Mouse (Mus musculus) heart, embryonic 15.5 days (tissue): ENCODE results near the gene Tpsg1. TPM values are rescaled to one million over a fixed set of nuclear protein-coding genes. Genes with fewer than 3 reads are reported as not detected.

Source experiments
- ATAC-seq: fragments of 200-750 bp; cut with Nextera tagmentation; replicated peaks from 2 replicates; pipeline ENCODE4 v1.8.0; 2017; ENCODE audit warnings: low read depth, moderate TSS enrichment; ENCODE audit not compliant: insufficient number of reproducible peaks, insufficient read depth, low FRiP score
- H3K27ac ChIP-seq: fragments of 300-500 bp; sonication (generic); 2 replicates; pipeline ENCODE4 v1.5.1; 2015; ENCODE audit warnings: mild to moderate bottlenecking, inconsistent platforms
- H3K27me3 ChIP-seq: fragments of 300-500 bp; sonication (generic); 2 replicates; pipeline ENCODE4 v1.6.1; 2015; ENCODE audit warnings: inconsistent platforms
- H3K36me3 ChIP-seq: fragments of 300-500 bp; sonication (generic); 2 replicates; pipeline ENCODE4 v1.6.1; 2015; ENCODE audit warnings: mild to moderate bottlenecking, inconsistent platforms
- H3K4me1 ChIP-seq: fragments of 300-500 bp; sonication (generic); replicated peaks from 2 replicates; pipeline ENCODE4 v1.6.1; 2015; ENCODE audit warnings: inconsistent platforms
- H3K4me2 ChIP-seq: fragments of 300-500 bp; sonication (generic); 2 replicates; pipeline ENCODE4 v1.6.1; 2015; ENCODE audit warnings: inconsistent platforms, mild to moderate bottlenecking, moderate library complexity
- H3K4me3 ChIP-seq: fragments of 300-500 bp; sonication (generic); 2 replicates; pipeline ENCODE4 v1.5.1; 2015; ENCODE audit warnings: mild to moderate bottlenecking, inconsistent platforms
- H3K9ac ChIP-seq: fragments of 300-500 bp; sonication (generic); 2 replicates; pipeline ENCODE4 v1.6.1; 2015; ENCODE audit warnings: mild to moderate bottlenecking, inconsistent platforms
- H3K9me3 ChIP-seq: fragments of 300-500 bp; sonication (generic); replicated peaks from 2 replicates; pipeline ENCODE4 v1.6.1; 2016; ENCODE audit warnings: inconsistent platforms
- WGBS: fragments of 180-500 bp; shearing (Covaris S2); methylation state at CpG from one replicate; pipeline ENCODE4 v1.1.7; 2015; ENCODE audit warnings: mixed read lengths; 5-methylcytosine and 5-hydroxymethylcytosine counted together
- polyA plus RNA-seq: library from polyadenylated mRNA; unstranded; fragments of >200 nt; fragmentation: Nextera tagmentation; extraction: Ambion mirVana; gene quantifications from 2 replicates; pipeline ENCODE4 v1.2.1, GENCODE M21; 2015

Tpsg1 gene
- polyA plus RNA-seq: 0.20 and 0.89 TPM in 2 replicates

- no peak within 1 kb of the TSS for H3K4me2 ChIP-seq
- no peaks in the 10 kb centered on the region for H3K9me3 ChIP-seq
- H3K27ac ChIP-seq: no peak within 1 kb of the TSS
- H3K27me3 ChIP-seq: peaks cover 6% of the 10 kb centered on the region
- no peaks in the 10 kb centered on the region for H3K36me3 ChIP-seq
- H3K4me1 ChIP-seq: 0 out of 2 replicates have a peak, but pooled peaks cover 3% of the 10 kb centered on the region
- no peak within 1 kb of the TSS for H3K4me3 ChIP-seq
- no peak within 1 kb of the TSS for H3K9ac ChIP-seq
- WGBS: 67% methylated on average over 3 of the region's 3 CpGs
- ATAC-seq: no peak
These were observed at the start of gene Tpsg1 for GRCm38 (mm10) chr17:25368973-25369372. Tpsg1 (plus strand) TSS chr17:25369273.

DNA sequence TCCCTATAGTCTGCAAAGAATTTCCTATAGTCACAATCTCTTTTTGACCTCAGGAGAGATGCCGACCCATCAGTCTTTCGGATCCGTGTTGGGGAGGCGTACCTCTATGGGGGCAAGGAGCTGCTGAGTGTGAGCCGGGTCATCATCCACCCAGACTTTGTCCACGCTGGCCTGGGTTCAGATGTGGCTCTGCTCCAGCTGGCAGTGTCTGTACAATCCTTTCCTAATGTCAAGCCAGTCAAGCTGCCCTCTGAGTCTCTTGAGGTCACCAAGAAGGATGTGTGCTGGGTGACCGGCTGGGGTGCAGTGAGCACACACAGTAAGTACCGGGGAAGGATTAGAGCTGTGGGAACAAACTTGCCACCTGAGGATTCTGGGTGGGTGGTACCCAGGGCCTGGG, 48.3 kb upstream of the Tpsg1 start:
- Histone ChIP-seq H3K27ac (no peak overlapping the region), H3K4me1 (no peaks in the 10 kb centered on the region), H3K9ac (no peak overlapping the region), H3K4me2 (no peak overlapping the region), H3K36me3 (no peaks in the 10 kb centered on the region), H3K9me3 (no peaks in the 10 kb centered on the region), H3K27me3 (peaks cover 17% of the 10 kb centered on the region), H3K4me3 (no peak overlapping the region)
- 79% methylated on average over 8 of the region's 8 CpGs for WGBS
- ATAC-seq: no peak

GRCm38 (mm10) chr17:25322930-25323329, 46.1 kb upstream of the Tpsg1 start:
- WGBS: 18% methylated on average over 2 of the region's 2 CpGs
- no peak overlapping the region for H3K27ac ChIP-seq

GRCm38 (mm10) chr17:25332321-25332720, 36.8 kb upstream of the Tpsg1 start:
- Histone ChIP-seq H3K4me1 (no peaks in the 10 kb centered on the region), H3K27ac (no peak overlapping the region), H3K4me3 (no peak overlapping the region), H3K36me3 (no peaks in the 10 kb centered on the region), H3K27me3 (peaks cover 52% of the 10 kb centered on the region), H3K9ac (no peak overlapping the region), H3K4me2 (no peak overlapping the region), H3K9me3 (no peaks in the 10 kb centered on the region)
- 65% methylated on average over 9 of the region's 9 CpGs for WGBS
- ATAC-seq: no peak

More at GRCm38 (mm10) chr17:25322930-25323329, 46.1 kb upstream of the Tpsg1 start:
- Histone ChIP-seq H3K36me3 (no peaks in the 10 kb centered on the region), H3K9ac (no peak overlapping the region), H3K4me3 (no peak overlapping the region), H3K9me3 (no peaks in the 10 kb centered on the region), H3K27me3 (peaks cover 16% of the 10 kb centered on the region), H3K4me2 (no peak overlapping the region), H3K4me1 (no peaks in the 10 kb centered on the region)
- no peak for ATAC-seq

GRCm38 (mm10) chr17:25333943-25334342, 35.1 kb upstream of the Tpsg1 start:
- no peaks in the 10 kb centered on the region for H3K4me1 ChIP-seq
- no peak overlapping the region for H3K27ac ChIP-seq
- no peak overlapping the region for H3K9ac ChIP-seq
- no peaks in the 10 kb centered on the region for H3K9me3 ChIP-seq
- no peak overlapping the region for H3K4me3 ChIP-seq
- no peak for ATAC-seq
- no peaks in the 10 kb centered on the region for H3K36me3 ChIP-seq
- 2% methylated on average over 8 of the region's 8 CpGs for WGBS
- peaks cover 49% of the 10 kb centered on the region for H3K27me3 ChIP-seq
- H3K4me2 ChIP-seq: no peak overlapping the region

DNA sequence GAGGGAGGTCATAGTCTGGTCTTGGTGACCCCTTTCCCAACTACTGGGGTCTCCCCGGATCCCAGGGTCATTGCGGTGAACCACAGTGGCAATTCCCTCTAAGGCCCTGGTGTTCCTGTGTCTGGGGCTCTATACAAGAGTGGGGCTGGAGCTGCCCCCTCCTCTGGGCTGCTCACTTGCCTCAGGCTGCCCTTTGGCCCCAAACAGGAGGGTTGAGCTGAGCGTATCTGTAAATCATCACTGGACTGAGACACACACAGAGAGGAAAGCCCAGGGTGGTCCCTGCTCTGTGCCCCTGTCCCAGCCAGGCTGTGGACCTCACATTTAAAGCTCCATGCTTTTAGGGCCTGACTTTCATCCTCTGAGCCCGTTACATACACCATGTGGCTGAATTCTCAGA, 30.9 kb upstream of the Tpsg1 start:
- Histone ChIP-seq H3K27me3 (peaks cover 16% of the 10 kb centered on the region), H3K9ac (no peak overlapping the region), H3K27ac (no peak overlapping the region), H3K4me2 (no peak overlapping the region), H3K9me3 (no peaks in the 10 kb centered on the region), H3K4me1 (no peaks in the 10 kb centered on the region), H3K4me3 (no peak overlapping the region), H3K36me3 (no peaks in the 10 kb centered on the region)
- WGBS: 82% methylated on average over 4 of the region's 4 CpGs
- ATAC-seq: no peak

GRCm38 (mm10) chr17:25340003-25340402, 29.1 kb upstream of the Tpsg1 start:
- Histone ChIP-seq H3K4me2 (no peak overlapping the region), H3K27ac (no peak overlapping the region), H3K9me3 (no peaks in the 10 kb centered on the region), H3K4me3 (no peak overlapping the region), H3K4me1 (no peaks in the 10 kb centered on the region), H3K27me3 (no peaks in the 10 kb centered on the region; the same call in 1 of the 2 replicates), H3K9ac (no peak overlapping the region), H3K36me3 (no peaks in the 10 kb centered on the region)
- ATAC-seq: no peak
- WGBS: 82% methylated on average over 6 of the region's 6 CpGs

GRCm38 (mm10) chr17:25341490-25341889, 27.6 kb upstream of the Tpsg1 start:
- 53% methylated on average over 3 of the region's 3 CpGs for WGBS
- Histone ChIP-seq H3K27me3 (no peaks in the 10 kb centered on the region), H3K4me1 (no peaks in the 10 kb centered on the region), H3K9me3 (no peaks in the 10 kb centered on the region), H3K27ac (no peak overlapping the region), H3K36me3 (no peaks in the 10 kb centered on the region), H3K4me2 (no peak overlapping the region), H3K4me3 (no peak overlapping the region), H3K9ac (no peak overlapping the region)
- ATAC-seq: no peak

GRCm38 (mm10) chr17:25345462-25345861, 23.6 kb upstream of the Tpsg1 start, which contains the start of gene Tpsab1:
Tpsab1 (minus strand) TSS chr17:25345562.
- H3K36me3 ChIP-seq: no peaks in the 10 kb centered on the region
- no peaks in the 10 kb centered on the region for H3K4me1 ChIP-seq
- no peak within 1 kb of the TSS for H3K27ac ChIP-seq
- WGBS: 82% methylated on average over 4 of the region's 4 CpGs
- H3K4me2 ChIP-seq: no peak within 1 kb of the TSS
- no peak within 1 kb of the TSS for H3K4me3 ChIP-seq
- no peaks in the 10 kb centered on the region for H3K9me3 ChIP-seq
- ATAC-seq: no peak
- H3K27me3 ChIP-seq: peaks cover 4% of the 10 kb centered on the region; the same call in 1 of the 2 replicates
- H3K9ac ChIP-seq: no peak within 1 kb of the TSS

- no peaks in the 10 kb centered on the region for H3K4me1 ChIP-seq
- H3K9ac ChIP-seq: no peak overlapping the region
- H3K36me3 ChIP-seq: no peaks in the 10 kb centered on the region
- ATAC-seq: no peak
- no peaks in the 10 kb centered on the region for H3K9me3 ChIP-seq
- WGBS: 59% methylated on average over 2 of the region's 2 CpGs
- no peak overlapping the region for H3K4me3 ChIP-seq
- H3K27ac ChIP-seq: no peak overlapping the region
- peaks cover 6% of the 10 kb centered on the region; the same call in 1 of the 2 replicates for H3K27me3 ChIP-seq
- no peak overlapping the region for H3K4me2 ChIP-seq
These were observed 7.8 kb upstream of the Tpsg1 start for GRCm38 (mm10) chr17:25361291-25361690.

- peaks cover 9% of the 10 kb centered on the region; the same call in 1 of the 2 replicates for H3K27me3 ChIP-seq
- no peaks in the 10 kb centered on the region for H3K9me3 ChIP-seq
- ATAC-seq: no peak
- H3K4me3 ChIP-seq: no peak overlapping the region
- no peaks in the 10 kb centered on the region for H3K36me3 ChIP-seq
- H3K4me1 ChIP-seq: no peaks in the 10 kb centered on the region
- no peak overlapping the region for H3K9ac ChIP-seq
- no peak overlapping the region for H3K27ac ChIP-seq
- WGBS: 3% methylated on average over 1 of the region's 1 CpGs
- H3K4me2 ChIP-seq: no peak overlapping the region
These were observed 5.3 kb upstream of the Tpsg1 start for GRCm38 (mm10) chr17:25363726-25364125.

- 65% methylated on average over 2 of the region's 2 CpGs for WGBS
- H3K4me1 ChIP-seq: no peaks in the 10 kb centered on the region
- ATAC-seq: no peak
- no peaks in the 10 kb centered on the region for H3K36me3 ChIP-seq
- no peak within 1 kb of the TSS for H3K4me2 ChIP-seq
- H3K27ac ChIP-seq: no peak within 1 kb of the TSS
- H3K4me3 ChIP-seq: no peak within 1 kb of the TSS
- no peaks in the 10 kb centered on the region for H3K9me3 ChIP-seq
- H3K9ac ChIP-seq: no peak within 1 kb of the TSS
- peaks cover 6% of the 10 kb centered on the region for H3K27me3 ChIP-seq
These were observed 3.1 kb upstream of the Tpsg1 start, which contains the start of gene Tpsb2 for GRCm38 (mm10) chr17:25366005-25366404. Tpsb2 (plus strand) TSS chr17:25366305.
